Mouse (Mus musculus) forebrain, embryonic 16.5 days (tissue): ENCODE results near the gene Babam2. TPM values are rescaled to one million over a fixed set of nuclear protein-coding genes. Genes with fewer than 3 reads are reported as not detected.
A peak's percentile ranks its signal among the peaks of the same experiment; 100 is the strongest.

Source experiments
- ATAC-seq: fragments of 200-750 bp; cut with Nextera tagmentation; 2 replicates; pipeline ENCODE4 v1.8.0; 2017; ENCODE audit warnings: mild to moderate bottlenecking, moderate library complexity
- H3K27ac ChIP-seq: fragments of 300-500 bp; sonication (generic); 2 replicates; pipeline ENCODE4 v1.5.1; 2014; ENCODE audit warnings: low read length, control low read depth
- H3K27me3 ChIP-seq: fragments of 300-500 bp; sonication (generic); replicated peaks from 2 replicates; pipeline ENCODE4 v1.6.1; 2014; ENCODE audit warnings: low read length; ENCODE audit not compliant: control insufficient read depth, insufficient read depth
- H3K36me3 ChIP-seq: fragments of 300-500 bp; sonication (generic); 2 replicates; pipeline ENCODE4 v1.6.1; 2014; ENCODE audit not compliant: control insufficient read depth, insufficient read depth
- H3K4me1 ChIP-seq: fragments of 300-500 bp; sonication (generic); replicated peaks from 2 replicates; pipeline ENCODE4 v1.6.1; 2014; ENCODE audit warnings: low read length; ENCODE audit not compliant: control insufficient read depth, insufficient read depth
- H3K4me2 ChIP-seq: fragments of 300-500 bp; sonication (generic); 2 replicates; pipeline ENCODE4 v1.6.1; 2014; ENCODE audit warnings: mild to moderate bottlenecking, low read length, control low read depth
- H3K4me3 ChIP-seq: fragments of 300-500 bp; sonication (generic); replicated peaks from 2 replicates; pipeline ENCODE4 v1.5.1; 2014; ENCODE audit warnings: mild to moderate bottlenecking, low read length, control low read depth
- H3K9ac ChIP-seq: fragments of 300-500 bp; sonication (generic); replicated peaks from 2 replicates; pipeline ENCODE4 v1.6.1; 2014; ENCODE audit warnings: low read depth, low read length, control low read depth
- H3K9me3 ChIP-seq: fragments of 300-500 bp; sonication (generic); 2 replicates; pipeline ENCODE4 v1.6.1; 2016; ENCODE audit warnings: low read length; ENCODE audit not compliant: control insufficient read depth
- WGBS: fragments of 180-500 bp; shearing (Covaris S2); extraction: QIAGEN DNeasy Blood & Tissue Kit; methylation state at CpG from one replicate; pipeline ENCODE4 v1.1.7; 2014; 5-methylcytosine and 5-hydroxymethylcytosine counted together
- polyA plus RNA-seq: library from polyadenylated mRNA; unstranded; fragments of >200 nt; fragmentation: Nextera tagmentation; extraction: Ambion mirVana; gene quantifications from 2 replicates; pipeline ENCODE4 v1.2.1, GENCODE M21; 2015

The Babam2 gene
- polyA plus RNA-seq: 53.1 and 53.5 TPM in 2 replicates

GRCm38 (mm10) chr5:31697644-31698296 lies at the start of gene Babam2:
TSS of gene Babam2 (plus strand) at chr5:31697684.
- peak within 1 kb of the TSS; percentile 72 for H3K9ac ChIP-seq
- peak within 1 kb of the TSS; percentile 59 for H3K4me3 ChIP-seq
- H3K9me3 ChIP-seq: no peaks in the 10 kb centered on the region
- no peaks in the 10 kb centered on the region for H3K36me3 ChIP-seq
- H3K27me3 ChIP-seq: no peaks in the 10 kb centered on the region
- ATAC-seq: peak; percentile 96
- WGBS: under 1% methylated on average over 71 of the region's 71 CpGs
- H3K4me1 ChIP-seq: peaks cover 6% of the 10 kb centered on the region
- H3K27ac ChIP-seq: peak within 1 kb of the TSS; percentile 96
- H3K4me2 ChIP-seq: peak within 1 kb of the TSS; percentile 80

- Histone ChIP-seq H3K9ac (no peak overlapping the region), H3K27ac (no peak overlapping the region), H3K36me3 (no peaks in the 10 kb centered on the region), H3K9me3 (no peaks in the 10 kb centered on the region), H3K27me3 (no peaks in the 10 kb centered on the region), H3K4me1 (no peaks in the 10 kb centered on the region), H3K4me3 (no peak overlapping the region), H3K4me2 (no peak overlapping the region)
- WGBS: 94% methylated on average over 2 of the region's 2 CpGs
- no peak for ATAC-seq
These were observed 46.8 kb upstream of the Babam2 start for GRCm38 (mm10) chr5:31650518-31651288.

GRCm38 (mm10) chr5:31655688-31656190 lies 41.7 kb upstream of the Babam2 start:
- no peak overlapping the region for H3K9ac ChIP-seq
- H3K9me3 ChIP-seq: no peaks in the 10 kb centered on the region
- no peak overlapping the region for H3K27ac ChIP-seq
- H3K36me3 ChIP-seq: no peaks in the 10 kb centered on the region
- ATAC-seq: no peak
- H3K4me3 ChIP-seq: no peak overlapping the region
- no peaks in the 10 kb centered on the region for H3K27me3 ChIP-seq
- WGBS: 85% methylated on average over 1 of the region's 1 CpGs
- H3K4me1 ChIP-seq: no peaks in the 10 kb centered on the region
- H3K4me2 ChIP-seq: no peak overlapping the region

- 37% methylated on average over 1 of the region's 1 CpGs for whole genome bisulfite sequencing
- Histone ChIP-seq H3K27me3 (no peaks in the 10 kb centered on the region), H3K36me3 (no peaks in the 10 kb centered on the region), H3K27ac (0 out of 2 replicates have a peak overlapping the region, but pooled peaks have one; percentile 24), H3K9ac (no peak overlapping the region), H3K4me3 (no peak overlapping the region), H3K9me3 (no peaks in the 10 kb centered on the region), H3K4me2 (no peak overlapping the region), H3K4me1 (peaks cover 8% of the 10 kb centered on the region)
- no peak for ATAC-seq
These were observed 31.3 kb upstream of the Babam2 start for GRCm38 (mm10) chr5:31666176-31666575.

- H3K27me3 ChIP-seq: no peaks in the 10 kb centered on the region
- H3K27ac ChIP-seq: peak overlapping the region; percentile 54
- H3K36me3 ChIP-seq: no peaks in the 10 kb centered on the region
- H3K4me2 ChIP-seq: no peak overlapping the region
- H3K9ac ChIP-seq: no peak overlapping the region
- no peak for ATAC-seq
- peaks cover 8% of the 10 kb centered on the region for H3K4me1 ChIP-seq
- no peak overlapping the region for H3K4me3 ChIP-seq
- WGBS: 79% methylated on average over 13 of the region's 13 CpGs
- no peaks in the 10 kb centered on the region for H3K9me3 ChIP-seq
These were observed 29.0 kb upstream of the Babam2 start for GRCm38 (mm10) chr5:31668325-31668968.

- WGBS: 63% methylated on average over 5 of the region's 5 CpGs
- Histone ChIP-seq H3K27ac (peak overlapping the region; percentile 63), H3K27me3 (no peaks in the 10 kb centered on the region), H3K36me3 (no peaks in the 10 kb centered on the region), H3K4me1 (peaks cover 8% of the 10 kb centered on the region), H3K9ac (no peak overlapping the region), H3K9me3 (no peaks in the 10 kb centered on the region), H3K4me2 (no peak overlapping the region), H3K4me3 (no peak overlapping the region)
- no peak for ATAC-seq
These were observed 27.5 kb upstream of the Babam2 start for GRCm38 (mm10) chr5:31669984-31670383.

- H3K4me1 ChIP-seq: peaks cover 8% of the 10 kb centered on the region
- H3K9ac ChIP-seq: no peak overlapping the region
- H3K27me3 ChIP-seq: no peaks in the 10 kb centered on the region
- H3K4me2 ChIP-seq: no peak overlapping the region
- H3K9me3 ChIP-seq: no peaks in the 10 kb centered on the region
- 72% methylated on average over 2 of the region's 2 CpGs for WGBS
- H3K27ac ChIP-seq: no peak overlapping the region
- no peak overlapping the region for H3K4me3 ChIP-seq
- no peaks in the 10 kb centered on the region for H3K36me3 ChIP-seq
- no peak for ATAC-seq
These were observed 26.3 kb upstream of the Babam2 start for GRCm38 (mm10) chr5:31671137-31671536.

GRCm38 (mm10) chr5:31673431-31673830 lies 24.1 kb upstream of the Babam2 start:
- no peak overlapping the region for H3K27ac ChIP-seq
- H3K9ac ChIP-seq: no peak overlapping the region
- WGBS: 78% methylated on average over 2 of the region's 2 CpGs
- no peak overlapping the region for H3K4me3 ChIP-seq
- H3K27me3 ChIP-seq: no peaks in the 10 kb centered on the region
- no peaks in the 10 kb centered on the region for H3K36me3 ChIP-seq
- ATAC-seq: no peak
- H3K9me3 ChIP-seq: no peaks in the 10 kb centered on the region
- no peak overlapping the region for H3K4me2 ChIP-seq
- H3K4me1 ChIP-seq: peaks cover 8% of the 10 kb centered on the region

GRCm38 (mm10) chr5:31678000-31678399 lies 19.5 kb upstream of the Babam2 start:
- WGBS: 87% methylated on average over 1 of the region's 1 CpGs
- no peak for ATAC-seq
- H3K9ac ChIP-seq: no peak overlapping the region

More at GRCm38 (mm10) chr5:31678000-31678399, 19.5 kb upstream of the Babam2 start:
- H3K4me2 ChIP-seq: no peak overlapping the region
- no peaks in the 10 kb centered on the region for H3K27me3 ChIP-seq
- H3K9me3 ChIP-seq: no peaks in the 10 kb centered on the region
- no peak overlapping the region for H3K4me3 ChIP-seq
- no peaks in the 10 kb centered on the region for H3K4me1 ChIP-seq
- H3K36me3 ChIP-seq: no peaks in the 10 kb centered on the region
- no peak overlapping the region for H3K27ac ChIP-seq
